Mouse (Mus musculus): Measurements from ENCODE around the gene Cadps. TPM values are rescaled to one million over a fixed set of nuclear protein-coding genes. Genes with fewer than 3 reads are reported as not detected.

The Cadps gene
- polyA plus RNA-seq, 1 experiment from 2014 or later: 0.62 TPM

DNA sequence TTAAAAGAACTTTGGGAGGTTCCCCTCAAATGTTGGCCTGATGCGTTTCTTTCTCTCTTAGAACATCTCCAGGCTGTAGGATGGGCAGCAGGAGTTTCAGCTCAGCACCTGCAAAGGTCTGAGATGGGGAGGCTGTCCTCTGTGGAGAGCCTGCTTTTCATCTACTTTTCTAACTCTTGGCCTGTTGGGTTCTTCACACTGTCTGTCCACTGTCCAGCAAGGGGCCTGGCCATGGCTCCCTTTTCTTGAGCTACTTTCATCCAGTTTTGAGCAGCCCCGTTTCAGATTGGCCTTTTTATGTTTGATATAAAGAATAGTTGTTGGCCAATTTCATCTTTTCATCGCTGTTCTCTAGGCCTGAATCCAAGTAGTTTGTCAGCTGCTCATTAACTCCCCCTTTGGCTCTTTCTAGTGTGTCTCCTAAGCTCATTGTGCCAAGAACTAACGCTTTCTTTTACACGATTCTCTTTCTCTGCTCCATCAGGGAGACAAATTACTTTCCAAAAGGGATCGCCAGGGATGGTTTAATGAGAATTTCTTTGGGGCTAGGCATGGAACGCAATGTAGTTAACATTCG, 485.4 kb downstream of the Cadps start:
- DNase-seq (ENCODE audit: low spot score) (no peak), ATAC-seq (replicated peaks; ENCODE audit: low FRiP score) (no peak)
- Histone ChIP-seq H3K9me3 (ENCODE audit: control insufficient read depth, low read length) (no peaks in the 10 kb centered on the region), H3K27me3 (replicated peaks; ENCODE audit: control insufficient read depth, insufficient read depth, low read length) (peaks cover 71% of the 10 kb centered on the region), H3K9ac (ENCODE audit: low read depth, low read length) (no peak overlapping the region), H3K4me3 (ENCODE audit: low read depth, low read length) (no peak overlapping the region), H3K4me1 (replicated peaks; ENCODE audit: control insufficient read depth, insufficient read depth, low read length) (no peaks in the 10 kb centered on the region), H3K27ac (ENCODE audit: low read depth, low read length) (no peak overlapping the region), H3K4me2 (no peak overlapping the region), H3K36me3 (ENCODE audit: control insufficient read depth, insufficient read depth, low read length) (no peaks in the 10 kb centered on the region)
- 8% methylated on average over 8 of the region's 8 CpGs for WGBS

DNA sequence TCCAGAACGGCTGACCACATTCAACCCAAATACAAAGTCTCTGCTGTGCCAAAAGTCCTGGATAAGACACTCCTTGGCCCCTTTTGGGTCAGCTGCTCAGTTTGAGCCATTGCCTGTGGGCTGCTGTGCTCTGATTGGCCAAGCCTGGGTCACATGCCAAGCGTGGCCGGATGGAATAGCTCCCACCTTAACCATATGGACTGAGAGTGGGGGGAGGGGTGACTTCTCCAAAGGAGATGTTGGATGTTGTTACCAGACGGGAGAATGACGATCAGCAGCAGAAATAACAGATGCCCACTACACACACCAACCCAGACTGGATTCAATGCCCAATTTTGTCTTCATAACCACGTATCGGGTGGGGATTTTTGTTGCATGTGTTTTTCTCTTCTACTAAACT, 488.0 kb downstream of the Cadps start:
- no peaks in the 10 kb centered on the region for H3K4me1 ChIP-seq (replicated peaks; ENCODE audit: control insufficient read depth, insufficient read depth, low read length)
- no peak overlapping the region for H3K4me3 ChIP-seq (ENCODE audit: low read depth, low read length)
- H3K36me3 ChIP-seq (ENCODE audit: control insufficient read depth, insufficient read depth, low read length): no peaks in the 10 kb centered on the region
- 45% methylated on average over 7 of the region's 7 CpGs for WGBS
- H3K9me3 ChIP-seq (ENCODE audit: control insufficient read depth, low read length): no peaks in the 10 kb centered on the region
- no peak overlapping the region for H3K4me2 ChIP-seq
- ATAC-seq (replicated peaks; ENCODE audit: low FRiP score) (no peak), DNase-seq (ENCODE audit: low spot score) (no peak)
- H3K27ac ChIP-seq (ENCODE audit: low read depth, low read length): no peak overlapping the region
- no peak overlapping the region for H3K9ac ChIP-seq (ENCODE audit: low read depth, low read length)
- H3K27me3 ChIP-seq (replicated peaks; ENCODE audit: control insufficient read depth, insufficient read depth, low read length): peaks cover 45% of the 10 kb centered on the region

GRCm38 (mm10) chr14:12333622-12334021, 489.3 kb downstream of the Cadps start:
- Histone ChIP-seq H3K4me1 (replicated peaks; ENCODE audit: control insufficient read depth, insufficient read depth, low read length) (no peaks in the 10 kb centered on the region), H3K36me3 (ENCODE audit: control insufficient read depth, insufficient read depth, low read length) (no peaks in the 10 kb centered on the region), H3K4me3 (ENCODE audit: low read depth, low read length) (no peak overlapping the region), H3K9ac (ENCODE audit: low read depth, low read length) (no peak overlapping the region), H3K9me3 (ENCODE audit: control insufficient read depth, low read length) (no peaks in the 10 kb centered on the region), H3K27ac (ENCODE audit: low read depth, low read length) (no peak overlapping the region), H3K4me2 (no peak overlapping the region), H3K27me3 (replicated peaks; ENCODE audit: control insufficient read depth, insufficient read depth, low read length) (peaks cover 34% of the 10 kb centered on the region)
- no peak for ATAC-seq (replicated peaks; ENCODE audit: low FRiP score)
- no peak for DNase-seq (ENCODE audit: low spot score)
- WGBS: 70% methylated on average over 7 of the region's 7 CpGs
